Mouse (Mus musculus) E14TG2a.4 (cell line): ENCODE measurements around the gene Akap2.

ENCODE experiments used
- CTCF ChIP-seq: conservative IDR thresholded peaks from 2 replicates; pipeline ENCODE4 v1.5.1; 2014; ENCODE audit warnings: low read length
- NANOG ChIP-seq: IDR thresholded peaks from 2 replicates; pipeline ENCODE4 v1.6.1; 2014; ENCODE audit warnings: borderline replicate concordance, low read length, mixed read lengths
- POU5F1 ChIP-seq: IDR thresholded peaks from 2 replicates; pipeline ENCODE4 v1.6.1; 2014; ENCODE audit warnings: low read length, borderline replicate concordance

DNA sequence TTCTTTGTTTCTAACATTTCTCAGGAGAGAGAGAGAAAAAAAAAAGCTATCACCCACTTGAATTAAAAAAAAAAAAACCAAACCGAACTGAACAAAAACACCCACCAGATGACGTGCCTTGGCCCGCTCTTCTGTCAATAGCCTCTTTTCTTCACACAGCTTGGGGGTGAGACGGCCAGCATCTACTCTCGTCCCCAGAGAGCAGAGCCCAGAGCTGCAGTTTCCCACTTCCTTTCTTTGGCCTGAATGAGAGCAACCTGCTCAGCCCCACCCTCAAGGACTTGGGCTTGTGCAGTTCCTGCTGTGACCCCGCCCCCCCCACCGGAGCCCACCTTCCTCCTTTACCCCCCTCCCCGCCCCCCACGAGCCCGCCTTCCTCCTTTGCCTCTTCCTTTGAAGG, 150.0 kb downstream of the Akap2 start:
- TF ChIP-seq CTCF (no peak), POU5F1 (no peak), NANOG (no peak)
